Mouse (Mus musculus) gastrocnemius, postnatal 25 days (tissue): ENCODE data around the gene Slc7a8. TPM values are rescaled to one million over a fixed set of nuclear protein-coding genes. Genes with fewer than 3 reads are reported as not detected.
"Not testable (repeated sequence)": the region's sequence is repeated elsewhere in the genome, so short reads cannot be mapped to it uniquely, and the experiment has no call there.

ENCODE experiments used
- DNase-seq: peaks from one replicate; pipeline ENCODE4 v3.0.0; 2022
- total RNA-seq, 2 experiments: library from RNA; stranded (reverse); gene quantifications; 1 replicate in 1 of 2; 2 replicates in 1 of 2; pipeline ENCODE4 v1.2.3; 2021

The Slc7a8 gene
- total RNA-seq, 2 experiments from 2014 or later, result 12.3 to 13.0 TPM

DNA sequence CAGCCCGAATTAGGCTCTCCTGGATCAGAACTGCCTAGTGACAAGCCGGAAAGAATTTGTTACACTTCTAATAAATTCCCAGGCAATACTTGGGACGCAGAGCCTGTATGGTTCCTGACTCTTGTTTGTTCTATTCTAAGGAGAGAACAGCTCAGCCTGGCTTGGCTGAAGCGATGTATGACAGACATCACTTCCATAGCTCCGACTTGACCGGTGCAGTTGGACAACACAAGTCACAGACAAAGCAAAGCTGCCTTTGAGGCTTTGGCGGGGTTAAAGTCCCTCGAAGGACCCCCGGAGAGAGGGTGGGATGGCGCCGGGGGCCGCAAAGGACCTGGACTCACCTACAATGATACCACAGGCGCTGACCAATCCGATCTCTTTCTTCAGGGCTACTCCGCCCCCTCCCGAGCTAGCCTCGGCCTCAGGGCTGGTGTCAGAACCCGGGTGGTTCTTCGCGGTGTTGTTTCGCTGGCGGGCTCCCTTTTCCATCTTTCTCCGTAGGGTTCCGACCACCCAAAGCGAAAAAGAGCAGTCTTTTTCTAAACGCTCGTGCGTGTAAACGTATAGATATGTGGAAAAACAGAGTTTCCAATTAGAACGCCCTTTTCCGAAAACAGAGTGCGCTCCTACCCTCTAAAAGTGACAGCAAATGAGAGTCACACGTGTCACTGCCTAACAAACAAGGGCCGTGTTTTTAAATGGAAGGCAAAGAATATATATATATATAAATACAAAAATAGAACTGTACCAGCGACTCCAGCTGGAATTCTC is 723 bp downstream of the Slc7a8 start:
- peak; percentile 70 for DNase-seq

DNA sequence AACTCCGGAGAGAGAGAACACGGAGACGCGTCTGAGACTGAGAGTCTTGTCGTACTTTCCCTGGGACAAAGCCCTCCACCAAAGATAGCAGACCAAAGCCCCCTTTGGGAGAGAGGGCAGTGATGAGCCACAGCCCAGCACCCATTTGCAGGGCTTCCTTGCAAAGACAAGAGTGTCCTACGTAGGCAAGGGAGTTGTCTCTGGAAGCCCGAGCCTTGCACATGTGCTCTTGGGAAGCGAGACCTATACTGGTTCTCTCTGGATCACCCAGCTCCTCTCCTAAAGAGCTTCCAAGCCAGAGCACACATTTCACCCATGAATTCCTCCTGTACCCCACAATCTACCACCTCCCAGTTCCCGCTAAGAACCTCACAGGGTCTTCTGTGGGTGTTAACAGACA is 1.7 kb downstream of the Slc7a8 start:
- DNase-seq, result no peak

DNA sequence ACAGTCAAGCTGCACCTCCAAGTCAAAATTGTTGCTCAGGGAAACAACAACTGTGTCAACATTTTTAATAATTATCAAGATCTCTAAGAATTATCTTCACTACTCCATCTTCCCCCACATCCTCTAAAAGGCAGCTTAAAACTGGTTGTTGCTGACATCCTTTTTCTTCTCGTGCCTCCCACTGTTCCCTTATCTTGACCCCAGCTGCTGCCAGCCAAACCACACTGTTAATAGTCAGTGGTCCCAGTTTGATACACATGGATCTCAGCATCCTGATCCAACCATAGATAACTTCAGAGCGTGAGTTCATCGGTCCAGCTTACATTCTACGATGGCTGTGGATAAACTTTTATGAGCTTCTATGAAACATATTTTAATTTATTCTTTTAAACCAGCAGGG is 3.9 kb downstream of the Slc7a8 start:
- no peak for DNase-seq

DNA sequence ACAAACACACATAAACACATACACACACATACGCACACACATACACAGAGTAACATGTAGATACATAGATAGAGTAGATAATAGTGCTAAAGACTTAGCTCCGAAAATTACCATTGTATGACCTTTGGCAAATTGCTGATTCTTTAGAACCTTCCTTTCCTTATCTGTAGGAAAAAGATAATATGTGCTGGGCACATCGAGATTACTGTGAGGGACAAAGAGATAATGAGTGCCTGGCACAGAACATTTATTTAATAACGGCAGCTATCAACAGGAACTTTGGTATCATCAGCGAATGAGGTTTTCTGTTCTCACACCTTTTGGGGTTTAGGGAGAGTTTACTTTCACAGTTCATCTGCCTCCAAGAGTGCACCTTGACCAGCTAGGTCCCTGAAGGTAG is 5.0 kb downstream of the Slc7a8 start:
- DNase-seq, result no peak

- DNase-seq, result no peak
These were observed 6.2 kb downstream of the Slc7a8 start for GRCm38 (mm10) chr14:54775534-54776041.

- DNase-seq, result no peak
These were observed 9.4 kb downstream of the Slc7a8 start for GRCm38 (mm10) chr14:54772333-54772856.

GRCm38 (mm10) chr14:54770373-54770772 is 11.4 kb downstream of the Slc7a8 start:
- DNase-seq, result no peak

DNA sequence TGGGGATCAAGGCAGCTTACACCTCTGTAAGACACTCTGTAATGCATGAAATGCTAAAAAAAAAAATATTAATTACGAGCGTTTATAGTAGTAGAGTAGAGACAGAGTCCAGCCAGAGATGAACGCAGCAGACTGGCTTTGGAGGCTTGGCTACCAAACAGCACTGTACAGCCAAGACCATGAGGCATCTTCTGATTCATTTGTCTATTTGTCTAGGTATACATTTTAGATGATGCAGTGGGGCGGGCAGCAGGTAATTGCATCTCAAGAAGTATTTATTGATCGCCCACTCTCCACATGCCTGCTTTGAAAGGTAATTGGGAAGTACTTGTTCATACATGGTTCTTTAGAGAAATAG is 12.7 kb downstream of the Slc7a8 start:
- no peak for DNase-seq

DNA sequence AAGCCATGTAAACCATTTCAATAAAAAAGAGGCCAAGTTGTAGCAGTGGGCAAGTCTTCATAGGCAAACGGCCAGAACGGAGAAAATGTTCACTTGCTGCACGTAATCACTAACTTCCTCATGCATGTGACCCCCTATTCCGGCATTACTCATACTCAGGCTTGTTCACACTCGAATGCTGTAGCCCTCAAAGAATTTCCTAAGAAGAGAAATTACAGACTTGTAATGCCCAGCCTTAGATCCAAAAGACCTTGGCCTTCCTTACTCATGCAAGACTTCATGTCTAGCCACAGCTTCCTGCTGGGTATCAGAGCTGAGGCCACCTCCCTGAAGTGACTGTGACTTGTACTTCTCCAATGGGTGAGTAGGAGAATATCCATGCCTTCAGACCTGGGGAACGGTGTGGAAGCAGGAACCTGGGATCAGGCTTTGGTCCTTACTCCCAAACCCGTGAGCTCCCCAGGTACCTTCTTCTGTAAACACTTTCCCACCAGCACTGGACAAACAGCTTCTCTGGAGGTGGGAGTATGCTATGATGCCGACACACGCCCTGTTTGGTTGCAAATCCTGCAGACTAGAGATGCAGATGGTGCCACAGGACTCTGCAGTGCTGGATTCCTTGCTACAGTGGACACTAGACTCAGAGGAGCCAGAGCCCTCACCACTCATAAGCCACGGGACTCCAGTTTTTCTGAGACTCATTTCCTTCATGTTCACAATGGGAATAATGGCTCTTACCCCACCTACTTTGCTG is 13.3 kb downstream of the Slc7a8 start:
- no peak for DNase-seq

- DNase-seq, result not testable (repeated sequence)
These were observed 14.8 kb downstream of the Slc7a8 start for GRCm38 (mm10) chr14:54766937-54767336.

GRCm38 (mm10) chr14:54756382-54756781 is 25.4 kb downstream of the Slc7a8 start:
- DNase-seq, result no peak

GRCm38 (mm10) chr14:54754602-54755018 is 27.1 kb downstream of the Slc7a8 start:
- peak; percentile 61 for DNase-seq

DNA sequence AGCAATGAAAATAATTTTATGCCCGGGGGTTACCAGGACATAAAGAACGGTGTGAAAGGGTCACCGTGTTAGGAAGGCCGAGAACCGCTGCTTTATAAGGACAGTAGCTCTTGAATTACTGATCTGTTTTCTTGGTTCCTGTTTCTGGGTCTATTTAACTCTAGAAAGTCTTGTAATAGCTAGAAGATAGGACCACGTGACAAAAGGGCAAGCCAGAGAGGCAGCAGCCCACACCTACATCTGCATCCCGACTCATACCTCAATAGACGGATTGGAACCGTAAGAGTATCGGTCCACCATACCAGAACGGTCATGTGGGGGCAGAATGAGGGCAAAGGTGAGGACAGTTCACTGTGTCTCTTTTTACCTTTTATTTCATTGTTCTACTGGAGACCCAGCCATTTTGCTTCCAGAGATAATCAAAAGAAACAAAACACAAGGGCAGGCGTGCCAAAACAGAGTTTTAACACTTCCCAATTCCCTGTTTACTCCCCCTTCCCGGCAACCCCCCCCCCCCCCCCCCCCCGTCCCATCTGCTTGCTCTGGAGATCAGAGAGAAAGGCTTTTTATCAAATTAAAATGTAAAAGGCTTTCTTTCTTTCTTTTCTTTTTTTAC is 27.7 kb downstream of the Slc7a8 start:
- no peak for DNase-seq

DNA sequence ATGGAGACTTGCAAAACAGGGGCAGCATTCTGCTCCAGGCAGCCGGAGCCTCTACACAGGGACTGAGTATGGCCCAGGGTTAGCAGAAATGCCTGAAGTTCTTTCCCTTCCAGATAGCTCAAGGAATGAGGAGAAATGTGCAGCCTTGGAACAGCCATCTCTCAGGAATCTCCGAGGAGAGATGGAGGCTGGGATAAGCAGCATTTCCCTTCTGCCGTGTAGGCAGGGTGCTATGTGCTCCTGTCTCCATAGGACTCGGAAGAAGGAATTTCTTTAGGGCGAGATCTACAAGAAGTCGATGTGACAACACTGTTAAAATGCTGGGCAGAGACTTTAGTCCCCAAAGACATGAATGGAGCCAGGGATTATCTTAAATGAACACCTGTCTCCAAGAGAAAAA is 28.8 kb downstream of the Slc7a8 start:
- DNase-seq, result no peak

- DNase-seq, result no peak
These were observed 30.0 kb downstream of the Slc7a8 start for GRCm38 (mm10) chr14:54751768-54752167.

DNA sequence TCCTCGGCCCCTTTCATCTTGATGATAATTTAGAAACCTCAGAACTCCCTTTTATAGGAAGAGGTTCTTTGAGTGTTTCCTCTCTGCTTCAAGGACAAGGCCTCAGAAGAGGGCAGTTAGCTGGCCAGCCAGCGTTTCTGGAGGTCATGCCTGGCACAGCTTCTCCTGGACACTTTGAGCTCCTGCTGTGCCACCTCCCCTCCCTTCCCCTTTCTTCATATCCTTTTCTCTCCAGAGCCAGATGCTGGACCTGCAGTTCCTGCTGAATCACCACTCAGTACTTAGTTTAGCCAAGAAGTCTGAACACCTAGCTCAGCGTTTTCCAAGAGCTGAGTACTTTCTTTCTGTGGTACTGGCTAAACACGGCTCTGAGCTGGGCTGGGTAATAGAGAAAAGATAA is 32.5 kb downstream of the Slc7a8 start:
- peak; percentile 78 for DNase-seq

- DNase-seq, result peak; percentile 85
These were observed 33.5 kb downstream of the Slc7a8 start for GRCm38 (mm10) chr14:54747942-54748917.

GRCm38 (mm10) chr14:54746038-54746437 is 35.7 kb downstream of the Slc7a8 start:
- DNase-seq, result no peak

GRCm38 (mm10) chr14:54744473-54744872 is 37.3 kb downstream of the Slc7a8 start:
- no peak for DNase-seq

GRCm38 (mm10) chr14:54742375-54742774 is 39.4 kb downstream of the Slc7a8 start:
- DNase-seq, result peak; percentile 83

GRCm38 (mm10) chr14:54741721-54742120 is 40.0 kb downstream of the Slc7a8 start:
- no peak for DNase-seq
